Mouse (Mus musculus): ENCODE data around the gene Thap12.

DNA sequence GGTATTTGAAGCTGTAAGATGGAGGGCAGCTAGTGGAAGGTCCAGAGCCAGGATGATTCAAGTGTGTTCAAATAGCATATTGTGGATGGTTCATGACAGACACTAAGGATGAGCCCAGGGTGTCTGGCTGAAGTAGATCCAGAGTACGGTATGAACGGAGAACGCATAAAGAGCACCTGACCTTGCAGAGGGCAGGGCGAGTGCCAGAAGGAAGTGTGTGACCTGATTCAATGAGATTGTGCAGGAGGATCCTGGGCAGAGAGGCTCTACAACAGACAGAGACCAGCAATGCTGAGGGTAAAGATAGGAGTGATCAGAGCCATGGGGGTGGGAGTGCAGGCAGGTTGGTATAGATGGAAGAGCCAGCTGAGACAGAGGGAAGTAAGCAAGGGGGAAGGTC is 32.1 kb upstream of the Thap12 start:
- no peak for TF ChIP-seq MYOD1 (IDR thresholded peaks at IDR 0.05; ENCODE audit: control insufficient read depth in 1 of 3, insufficient read length in 2 of 3, low read depth in 2 of 3)
- TF ChIP-seq POLR2A (IDR thresholded peaks at IDR 0.05; ENCODE audit: insufficient read length, low read depth) = no peak
- no peak for TF ChIP-seq MAX (IDR thresholded peaks at IDR 0.05; ENCODE audit: low read depth)
- TF ChIP-seq REST (IDR thresholded peaks at IDR 0.05; ENCODE audit: insufficient read depth, insufficient read length) = no peak
- TF ChIP-seq USF1 (IDR thresholded peaks at IDR 0.05; ENCODE audit: low read depth) = no peak
- no peak for TF ChIP-seq POLR2AphosphoS2 (IDR thresholded peaks at IDR 0.05; ENCODE audit: insufficient read length, low read depth)
